ENCODE assay signal across 29 mouse cellular contexts in the genomic region with DNA sequence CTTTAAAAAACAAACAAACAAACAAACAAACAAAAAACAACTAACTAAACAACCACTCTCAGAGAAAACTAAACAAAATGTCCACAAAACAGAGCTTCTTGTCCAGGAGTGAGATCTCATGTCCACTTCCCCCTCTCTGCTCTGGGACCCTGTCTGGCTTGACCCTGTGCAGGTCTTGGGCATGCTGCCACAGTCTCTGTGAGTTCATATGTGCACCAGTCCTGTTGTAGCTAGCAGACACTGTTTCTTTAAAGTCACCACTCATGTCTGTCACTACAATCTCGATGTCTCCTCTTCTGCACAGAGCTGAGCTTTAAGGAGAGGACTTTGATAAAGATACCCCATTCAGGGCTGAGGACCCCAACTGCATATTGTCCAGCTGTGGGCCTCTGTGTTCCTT. TPM values are rescaled to one million over a fixed set of nuclear protein-coding genes. Genes with fewer than 3 reads are reported as not detected.
"Had no signal": no experiment of that assay in that cellular context is flagged by ENCODE, and none has a peak within 500 bp of the region (broad histone marks: within the 10 kb centered on the region; RNA-seq: fewer than 3 reads in every experiment).

No protein-coding gene starts in this region.

- H3K27ac ChIP-seq: gastrocnemius, adult 2 months; heart, adult 2 months; heart, embryonic 13.5 days; heart, embryonic 15.5 days; hindbrain, embryonic 10.5 days; hindbrain, embryonic 12.5 days; hindbrain, embryonic 14.5 days; intestine, embryonic 15.5 days; layer of hippocampus, adult 2 months; left cerebral cortex, adult 2 months; limb, embryonic 10.5 days; limb, embryonic 12.5 days; liver, embryonic 13.5 days; liver, embryonic 15.5 days had no signal

- H3K4me3 ChIP-seq: gastrocnemius, adult 2 months; heart, adult 2 months; heart, embryonic 13.5 days; heart, embryonic 15.5 days; hindbrain, embryonic 10.5 days; hindbrain, embryonic 12.5 days; intestine, embryonic 15.5 days; layer of hippocampus, adult 2 months; left cerebral cortex, adult 2 months; limb, embryonic 10.5 days; limb, embryonic 12.5 days; liver, embryonic 13.5 days; liver, embryonic 15.5 days had no signal

- ATAC-seq: hindbrain, embryonic 16.5 days; inflammation-experienced regulatory T-cells, adult 6 months; intestine, embryonic 15.5 days; intestine, postnatal 0 days had no signal

- H3K9me3 ChIP-seq: heart, embryonic 15.5 days; hindbrain, embryonic 10.5 days; hindbrain, embryonic 12.5 days; intestine, embryonic 15.5 days; limb, embryonic 10.5 days; limb, embryonic 12.5 days; liver, embryonic 13.5 days; liver, embryonic 15.5 days had no signal

- H3K4me1 ChIP-seq: heart, embryonic 13.5 days; heart, embryonic 15.5 days; hindbrain, embryonic 10.5 days; intestine, embryonic 15.5 days; limb, embryonic 10.5 days; limb, embryonic 12.5 days; liver, embryonic 13.5 days; liver, embryonic 15.5 days had no signal

- H3K36me3 ChIP-seq: heart, embryonic 13.5 days; heart, embryonic 15.5 days; hindbrain, embryonic 10.5 days; hindbrain, embryonic 12.5 days; intestine, embryonic 15.5 days; limb, embryonic 10.5 days; limb, embryonic 12.5 days; liver, embryonic 13.5 days; liver, embryonic 15.5 days had no signal

- H3K9ac ChIP-seq: heart, embryonic 13.5 days; heart, embryonic 15.5 days; hindbrain, embryonic 12.5 days; hindbrain, embryonic 14.5 days; intestine, embryonic 15.5 days; limb, embryonic 12.5 days; liver, embryonic 13.5 days; liver, embryonic 15.5 days had no signal

- H3K27me3 ChIP-seq: hindbrain, embryonic 12.5 days; intestine, embryonic 15.5 days; limb, embryonic 12.5 days; liver, embryonic 13.5 days; liver, embryonic 15.5 days had no signal

- H3K4me2 ChIP-seq: heart, embryonic 13.5 days; heart, embryonic 15.5 days; hindbrain, embryonic 12.5 days; hindbrain, embryonic 14.5 days; intestine, embryonic 15.5 days; limb, embryonic 12.5 days; liver, embryonic 11.5 days; liver, embryonic 13.5 days; liver, embryonic 15.5 days had no signal

- DNase-seq: gastrocnemius, adult 2 months; gastrocnemius, postnatal 10 days; gastrocnemius, postnatal 25 days; heart, adult 2 months; heart, postnatal 14 days; heart, postnatal 36 days; kidney, adult 18-20 months; kidney, adult 8-10 months; kidney, postnatal 10 days; kidney, postnatal 25 days; kidney, postnatal 4 days; liver; liver, embryonic 13.5 days had no signal

RNA-seq across cellular contexts. Expression of a gene that starts 8.9 kb away (rescaled TPM):
- total RNA-seq: granulocyte monocyte progenitor cell, adult 5-6 weeks had no signal
